Mouse (Mus musculus) mouse embryonic stem cell (cell line): ENCODE data around the gene Acot10.
"Not testable (repeated sequence)": the region's sequence is repeated elsewhere in the genome, so short reads cannot be mapped to it uniquely, and the experiment has no call there.

ENCODE experiments used
- in situ Hi-C, 2 experiments: fragments of 300-500 bp; cut with MboI; formaldehyde crosslinking; loops; 1 replicate in 1 of 2; 3 replicates in 1 of 2; pipeline ENCODE4 v1.14.3; 2019 to 2020; ENCODE audit warnings: low sequenced_read_pairs in 2 of 2, low pct_unique_long_range_greater_than_20kb in 1 of 2, mixed read lengths in 1 of 2; ENCODE audit not compliant: unreplicated experiment in 1 of 2

Gene Acot10

DNA sequence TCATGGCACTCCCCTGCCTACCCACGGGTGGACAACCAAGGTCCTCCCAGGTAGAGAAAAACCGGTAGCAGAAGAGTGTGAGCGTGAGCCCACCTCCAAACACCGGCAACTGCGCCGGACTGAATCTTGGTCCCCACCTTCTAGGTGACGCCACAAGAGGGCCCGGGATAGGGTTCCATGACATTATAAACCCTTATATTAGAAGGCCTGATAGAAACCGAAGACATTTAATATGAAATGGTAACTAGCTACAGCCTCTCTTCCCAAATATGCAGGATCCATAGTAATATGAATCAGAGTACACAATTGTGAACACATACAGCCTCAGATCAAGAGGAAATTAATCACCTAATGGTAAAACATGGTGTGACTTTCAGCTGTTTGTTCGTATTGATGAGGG is at the start of gene Acot10:
Gene Acot10, minus strand, starts transcription at position 101 of the 400 bp plus-strand sequence.
- in situ Hi-C loops, result no loop called here

- in situ Hi-C loops, result no loop called here
Observed at GRCm38 (mm10) chr15:20711859-20712258, 45.3 kb upstream of the Acot10 start.

DNA sequence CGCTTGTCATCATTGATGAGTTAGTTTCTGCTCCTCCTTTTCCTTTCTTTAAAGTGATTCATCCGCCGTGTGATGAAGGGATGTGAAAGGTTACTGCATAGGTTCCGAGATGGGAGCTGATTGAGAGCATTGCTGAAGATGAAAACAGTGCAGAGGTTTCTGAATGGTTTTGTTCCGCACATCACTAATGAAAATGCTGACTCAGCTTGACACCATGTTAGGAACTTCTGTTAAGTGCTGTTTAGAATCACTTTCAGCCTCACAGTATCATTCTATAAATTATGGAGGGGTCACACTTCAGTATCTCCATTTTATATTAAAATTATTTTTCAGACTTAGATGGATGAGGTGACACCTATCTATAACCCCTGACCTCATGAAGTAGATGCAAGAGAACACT is 29.7 kb upstream of the Acot10 start:
- in situ Hi-C loops, result no loop called here

DNA sequence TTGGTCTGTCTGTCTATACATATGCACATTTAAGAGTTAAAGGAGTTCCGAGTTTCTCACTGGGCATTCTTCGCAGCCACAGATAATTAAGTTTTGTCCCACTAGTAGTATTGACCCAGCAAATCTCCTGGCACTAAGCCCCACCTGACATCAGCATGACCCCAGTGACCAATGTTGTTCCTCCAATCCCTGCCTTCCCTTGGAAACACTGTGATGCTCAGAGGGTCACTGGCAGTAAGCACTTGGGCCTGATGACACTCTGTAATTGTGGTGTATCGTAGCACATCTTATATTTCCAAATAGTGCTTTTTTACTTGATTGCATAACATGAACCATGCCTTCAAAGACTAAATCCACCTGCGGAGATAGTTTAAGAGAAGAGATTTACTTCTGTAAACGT is 17.6 kb upstream of the Acot10 start:
- in situ Hi-C loops, result no loop called here

DNA sequence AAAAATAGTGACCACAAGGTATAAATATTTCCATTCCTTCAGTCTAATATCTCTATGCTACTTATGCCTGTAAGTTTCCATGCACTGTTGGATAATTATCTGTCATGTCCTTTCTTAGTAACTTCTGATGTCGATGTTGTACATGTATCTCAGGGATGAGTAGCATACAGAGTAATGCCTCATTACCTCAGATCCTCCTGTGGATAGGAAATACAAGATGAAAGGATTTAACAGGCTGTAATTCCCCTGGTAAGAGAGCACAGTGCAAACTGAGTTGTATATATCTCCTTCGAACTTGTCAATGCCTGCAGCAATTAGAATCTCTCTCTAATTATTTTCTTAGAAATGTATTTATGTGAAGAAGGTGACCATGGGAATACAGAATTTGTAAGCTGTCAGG is 16.2 kb upstream of the Acot10 start:
- in situ Hi-C loops, result no loop called here

- in situ Hi-C loops, result not testable (repeated sequence)
Observed at GRCm38 (mm10) chr15:20669507-20669906, 3.0 kb upstream of the Acot10 start.

DNA sequence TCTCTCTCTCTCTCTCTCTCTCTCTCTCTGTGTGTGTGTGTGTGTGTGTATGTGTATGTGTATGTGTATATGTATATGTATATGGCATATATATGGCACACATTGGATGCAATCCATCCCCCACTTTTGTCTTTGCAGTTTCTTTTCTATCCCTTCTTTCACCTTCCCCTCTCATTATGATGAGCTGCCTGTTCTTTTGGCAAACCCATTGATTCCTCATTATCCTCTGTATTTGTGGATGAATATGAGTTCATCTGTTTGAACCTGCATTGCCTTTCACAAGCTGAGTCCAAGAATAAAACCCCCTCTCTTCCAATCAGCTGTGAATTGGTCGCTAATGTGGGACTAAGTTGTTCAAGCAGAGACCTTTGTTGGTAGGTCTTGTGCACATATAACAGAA is 1.4 kb upstream of the Acot10 start:
- in situ Hi-C loops, result no loop called here

GRCm38 (mm10) chr15:20667350-20667749 is 800 bp upstream of the Acot10 start:
- in situ Hi-C loops, result no loop called here

- in situ Hi-C loops, result no loop called here
Observed at GRCm38 (mm10) chr15:20660221-20660620, 6.3 kb downstream of the Acot10 start.

DNA sequence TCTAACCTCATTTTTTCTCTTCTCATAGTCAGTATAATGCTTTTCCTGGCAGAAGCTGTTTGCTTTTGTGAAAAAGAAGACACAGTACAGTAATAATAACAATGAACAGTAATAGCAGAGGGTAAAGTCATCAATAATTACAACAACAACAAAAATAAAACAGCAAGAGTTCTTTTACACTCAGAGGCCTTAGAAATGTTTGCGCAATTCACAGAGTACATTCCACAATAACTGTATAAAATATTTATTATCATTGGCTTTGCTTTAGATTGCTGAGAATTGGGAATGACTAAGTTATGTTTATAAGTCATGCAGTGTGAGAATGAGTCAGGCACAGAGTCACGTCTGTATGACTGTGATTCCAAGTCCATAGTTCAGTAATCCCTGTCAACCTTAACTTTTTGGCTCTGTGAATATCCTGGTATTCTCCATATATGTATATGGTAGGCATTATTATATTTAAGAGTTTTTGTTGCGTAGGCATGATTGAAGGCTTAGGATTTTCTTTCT is 23.6 kb downstream of the Acot10 start:
- in situ Hi-C loops, result no loop called here

GRCm38 (mm10) chr15:20639155-20639554 is 27.4 kb downstream of the Acot10 start:
- in situ Hi-C loops, result no loop called here

GRCm38 (mm10) chr15:20634593-20634992 is 32.0 kb downstream of the Acot10 start:
- in situ Hi-C loops, result no loop called here
